Mouse (Mus musculus) myocyte (in vitro differentiated cells): ENCODE measurements at regions not wholly inside any gene's neighbourhood (a gene's known extent, or its start where the extent isn't known, plus 50 kb on each side); places are given as distances from the start of the nearest gene placed in this dataset.

ENCODE experiments used
- H3K27me3 ChIP-seq: one replicate; pipeline ENCODE4 v1.6.1; 2011; ENCODE audit not compliant: control insufficient read depth, insufficient read depth, insufficient read length
- H3K36me3 ChIP-seq: one replicate; pipeline ENCODE4 v1.6.1; 2011; ENCODE audit not compliant: control insufficient read depth, insufficient read depth
- H3K4me2 ChIP-seq: one replicate; pipeline ENCODE4 v1.6.1; 2011; ENCODE audit warnings: low read depth, control low read depth
- H3K4me3 ChIP-seq: one replicate; pipeline ENCODE4 v1.5.1; 2011; ENCODE audit warnings: mild to moderate bottlenecking, control low read depth, moderate library complexity
- H3K79me2 ChIP-seq: one replicate; pipeline ENCODE4 v1.6.1; 2011; ENCODE audit not compliant: control insufficient read depth, insufficient read depth
- H3ac ChIP-seq: one replicate; pipeline ENCODE4 v1.6.1; 2011; ENCODE audit not compliant: control insufficient read depth, insufficient read length
- CEBPB ChIP-seq: IDR thresholded peaks from 2 replicates; pipeline ENCODE4 v1.6.1; 2011; ENCODE audit warnings: mild to moderate bottlenecking, moderate library complexity; ENCODE audit not compliant: poor library complexity, insufficient read depth, severe bottlenecking
- E2F4 ChIP-seq: IDR thresholded peaks from one replicate; pipeline ENCODE4 v1.6.1; 2011; ENCODE audit warnings: mild to moderate bottlenecking, control low read depth, moderate library complexity; ENCODE audit not compliant: insufficient read depth
- MAX ChIP-seq: IDR thresholded peaks from one replicate; pipeline ENCODE4 v1.6.1; 2011; ENCODE audit warnings: low read depth, mild to moderate bottlenecking, control low read depth
- MYOD1 ChIP-seq, 3 experiments: IDR thresholded peaks; one replicate each; pipeline ENCODE4 v1.6.1; 2011; ENCODE audit warnings: control low read depth in 2 of 3, low read depth in 2 of 3, mild to moderate bottlenecking in 2 of 3, moderate library complexity in 1 of 3; ENCODE audit not compliant: insufficient read length in 2 of 3, control insufficient read depth in 1 of 3
- MYOG ChIP-seq, 3 experiments: IDR thresholded peaks; one replicate each; pipeline ENCODE4 v1.6.1; 2011; ENCODE audit warnings: control low read depth in 2 of 3, low read depth in 2 of 3, mild to moderate bottlenecking in 2 of 3; ENCODE audit not compliant: insufficient read length in 2 of 3, control insufficient read depth in 1 of 3, insufficient read depth in 1 of 3
- POLR2A ChIP-seq: IDR thresholded peaks from one replicate; pipeline ENCODE4 v1.6.1; 2011; ENCODE audit warnings: low read depth, mild to moderate bottlenecking, control low read depth, moderate library complexity; ENCODE audit not compliant: insufficient read length
- POLR2AphosphoS2 ChIP-seq: IDR thresholded peaks from one replicate; pipeline ENCODE4 v1.6.1; 2011; ENCODE audit warnings: low read depth, control low read depth; ENCODE audit not compliant: insufficient read length
- REST ChIP-seq: IDR thresholded peaks from one replicate; pipeline ENCODE4 v1.6.1; 2011; ENCODE audit warnings: mild to moderate bottlenecking, control low read depth, moderate library complexity; ENCODE audit not compliant: insufficient read depth, insufficient read length
- SRF ChIP-seq: IDR thresholded peaks from one replicate; pipeline ENCODE4 v1.6.1; 2011; ENCODE audit warnings: low read depth; ENCODE audit not compliant: control insufficient read depth, insufficient read length
- TCF12 ChIP-seq: IDR thresholded peaks from one replicate; pipeline ENCODE4 v1.6.1; 2011; ENCODE audit warnings: mild to moderate bottlenecking, control low read depth; ENCODE audit not compliant: poor library complexity, insufficient read depth, severe bottlenecking
- TCF3 ChIP-seq: IDR thresholded peaks from one replicate; pipeline ENCODE4 v1.6.1; 2011; ENCODE audit warnings: low read depth, control low read depth; ENCODE audit not compliant: insufficient read length
- USF1 ChIP-seq: IDR thresholded peaks from one replicate; pipeline ENCODE4 v1.6.1; 2011; ENCODE audit warnings: low read depth, mild to moderate bottlenecking, control low read depth, moderate library complexity

GRCm38 (mm10) chr10:117481341-117481990, 101.7 kb upstream of the Cpsf6 start:
- no peak overlapping the region for H3ac ChIP-seq
- peak overlapping the region; percentile 4 for H3K4me2 ChIP-seq
- no peak for TF ChIP-seq MYOG (IDR thresholded peaks at IDR 0.05; ENCODE audit: control insufficient read depth in 1 of 3, insufficient read depth in 1 of 3, insufficient read length in 2 of 3, low read depth in 2 of 3)
- TF ChIP-seq POLR2A, result no peak
- no peaks in the 10 kb centered on the region for H3K36me3 ChIP-seq
- H3K79me2 ChIP-seq, result no peaks in the 10 kb centered on the region
- no peaks in the 10 kb centered on the region for H3K27me3 ChIP-seq
- H3K4me3 ChIP-seq, result no peak overlapping the region

GRCm38 (mm10) chr10:117480456-117480850, 100.6 kb upstream of the Cpsf6 start:
- no peak overlapping the region for H3K4me2 ChIP-seq
- H3ac ChIP-seq, result no peak overlapping the region
- H3K36me3 ChIP-seq, result no peaks in the 10 kb centered on the region
- no peak overlapping the region for H3K4me3 ChIP-seq
- H3K79me2 ChIP-seq, result no peaks in the 10 kb centered on the region
- H3K27me3 ChIP-seq, result no peaks in the 10 kb centered on the region
- TF ChIP-seq E2F4, result no peak
- TF ChIP-seq USF1, result no peak
- no peak for TF ChIP-seq CEBPB
- TF ChIP-seq MYOG (IDR thresholded peaks at IDR 0.05; ENCODE audit: control insufficient read depth in 1 of 3, insufficient read depth in 1 of 3, insufficient read length in 2 of 3, low read depth in 2 of 3), result no peak
- no peak for TF ChIP-seq TCF12
- TF ChIP-seq TCF3, result no peak
- TF ChIP-seq MAX, result no peak
- no peak for TF ChIP-seq REST
- TF ChIP-seq POLR2AphosphoS2, result no peak
- no peak for TF ChIP-seq MYOD1 (IDR thresholded peaks at IDR 0.05; ENCODE audit: control insufficient read depth in 1 of 3, insufficient read length in 2 of 3, low read depth in 2 of 3)
- TF ChIP-seq SRF, result no peak
- TF ChIP-seq POLR2A, result no peak

- H3ac ChIP-seq, result no peak overlapping the region
- H3K36me3 ChIP-seq, result no peaks in the 10 kb centered on the region
- no peak overlapping the region for H3K4me2 ChIP-seq
- no peaks in the 10 kb centered on the region for H3K27me3 ChIP-seq
- no peaks in the 10 kb centered on the region for H3K79me2 ChIP-seq
- TF ChIP-seq MYOD1 (IDR thresholded peaks at IDR 0.05; ENCODE audit: control insufficient read depth in 1 of 3, insufficient read length in 2 of 3, low read depth in 2 of 3), result no peak
- H3K4me3 ChIP-seq, result no peak overlapping the region
Measured at GRCm38 (mm10) chr10:117479721-117480455, 100.1 kb upstream of the Cpsf6 start.

GRCm38 (mm10) chr10:117478931-117479280, 99.1 kb upstream of the Cpsf6 start:
- no peak overlapping the region for H3ac ChIP-seq
- H3K36me3 ChIP-seq, result no peaks in the 10 kb centered on the region
- H3K79me2 ChIP-seq, result no peaks in the 10 kb centered on the region
- no peak overlapping the region for H3K4me2 ChIP-seq
- no peaks in the 10 kb centered on the region for H3K27me3 ChIP-seq
- H3K4me3 ChIP-seq, result no peak overlapping the region
- TF ChIP-seq REST (no peak), TCF3 (no peak), USF1 (no peak), MYOD1 (IDR thresholded peaks at IDR 0.05; ENCODE audit: control insufficient read depth in 1 of 3, insufficient read length in 2 of 3, low read depth in 2 of 3) (no peak), CEBPB (no peak), POLR2A (no peak), SRF (no peak), POLR2AphosphoS2 (no peak), MAX (no peak), TCF12 (no peak), E2F4 (no peak), MYOG (IDR thresholded peaks at IDR 0.05; ENCODE audit: control insufficient read depth in 1 of 3, insufficient read depth in 1 of 3, insufficient read length in 2 of 3, low read depth in 2 of 3) (no peak)

GRCm38 (mm10) chr10:117478202-117478930, 98.6 kb upstream of the Cpsf6 start:
- H3ac ChIP-seq, result no peak overlapping the region
- H3K4me2 ChIP-seq, result no peak overlapping the region

More at GRCm38 (mm10) chr10:117478202-117478930, 98.6 kb upstream of the Cpsf6 start:
- Histone ChIP-seq H3K36me3 (no peaks in the 10 kb centered on the region), H3K27me3 (no peaks in the 10 kb centered on the region), H3K79me2 (no peaks in the 10 kb centered on the region), H3K4me3 (no peak overlapping the region)
- TF ChIP-seq POLR2AphosphoS2, result no peak
- no peak for TF ChIP-seq MYOD1 (IDR thresholded peaks at IDR 0.05; ENCODE audit: control insufficient read depth in 1 of 3, insufficient read length in 2 of 3, low read depth in 2 of 3)
- no peak for TF ChIP-seq REST
- no peak for TF ChIP-seq POLR2A
- TF ChIP-seq E2F4, result no peak
- TF ChIP-seq USF1, result no peak
- TF ChIP-seq TCF12, result no peak
- no peak for TF ChIP-seq TCF3
- TF ChIP-seq SRF, result no peak
- TF ChIP-seq MAX, result no peak
- TF ChIP-seq CEBPB, result no peak
